Mouse (Mus musculus) limb, embryonic 15.5 days (tissue): ENCODE results near the gene Olfr493. TPM values are rescaled to one million over a fixed set of nuclear protein-coding genes. Genes with fewer than 3 reads are reported as not detected.

ENCODE experiments used
- ATAC-seq: fragments of 200-750 bp; cut with Nextera tagmentation; 2 replicates; pipeline ENCODE4 v1.8.0; 2017; ENCODE audit warnings: low read depth, moderate TSS enrichment; ENCODE audit not compliant: insufficient number of reproducible peaks, low FRiP score, low TSS enrichment
- H3K27ac ChIP-seq: fragments of 300-500 bp; sonication (generic); 2 replicates; pipeline ENCODE4 v1.5.1; 2015; ENCODE audit warnings: moderate library complexity, mild to moderate bottlenecking, inconsistent platforms
- H3K27me3 ChIP-seq: fragments of 300-500 bp; sonication (generic); 2 replicates; pipeline ENCODE4 v1.6.1; 2015; ENCODE audit warnings: inconsistent platforms
- H3K36me3 ChIP-seq: fragments of 300-500 bp; sonication (generic); 2 replicates; pipeline ENCODE4 v1.6.1; 2015; ENCODE audit warnings: inconsistent platforms
- H3K4me1 ChIP-seq: fragments of 300-500 bp; sonication (generic); 2 replicates; pipeline ENCODE4 v1.6.1; 2015; ENCODE audit warnings: inconsistent platforms
- H3K4me2 ChIP-seq: fragments of 300-500 bp; sonication (generic); 2 replicates; pipeline ENCODE4 v1.6.1; 2015; ENCODE audit warnings: mild to moderate bottlenecking, inconsistent platforms
- H3K4me3 ChIP-seq: fragments of 300-500 bp; sonication (generic); 2 replicates; pipeline ENCODE4 v1.5.1; 2015; ENCODE audit warnings: mild to moderate bottlenecking, inconsistent platforms
- H3K9ac ChIP-seq: fragments of 300-500 bp; sonication (generic); 2 replicates; pipeline ENCODE4 v1.6.1; 2015; ENCODE audit warnings: inconsistent platforms
- H3K9me3 ChIP-seq: fragments of 300-500 bp; sonication (generic); 2 replicates; pipeline ENCODE4 v1.6.1; 2016; ENCODE audit warnings: inconsistent platforms
- WGBS: fragments of 180-500 bp; shearing (Covaris S2); methylation state at CpG from one replicate; pipeline ENCODE4 v1.1.7; 2015; 5-methylcytosine and 5-hydroxymethylcytosine counted together
- polyA plus RNA-seq: library from polyadenylated mRNA; unstranded; fragments of >200 nt; fragmentation: Nextera tagmentation; extraction: Ambion mirVana; gene quantifications from 2 replicates; pipeline ENCODE4 v1.2.1, GENCODE M21; 2015

Gene Olfr493
- polyA plus RNA-seq = not detected in 2 replicates

DNA sequence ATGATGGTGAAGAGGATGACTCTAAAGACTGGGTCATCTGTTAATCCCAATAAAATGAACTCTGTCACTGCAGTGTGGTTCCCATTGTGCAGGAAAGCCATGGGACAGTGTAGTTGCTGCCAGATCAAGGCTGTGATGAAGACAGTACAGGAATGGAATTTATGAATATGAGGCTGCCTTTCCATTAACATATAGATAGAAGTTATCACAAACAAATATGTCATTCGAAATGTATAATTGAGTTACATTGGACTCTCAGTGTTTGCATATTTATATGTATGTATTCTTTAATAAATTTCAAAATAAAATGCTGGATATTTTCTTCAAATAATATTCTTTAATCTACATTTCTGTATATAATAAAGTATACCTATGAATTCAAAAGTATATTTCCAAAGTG is at the start of gene Olfr493:
TSS of gene Olfr493 (minus strand) at position 101 of the 400 bp plus-strand sequence.
- Histone ChIP-seq H3K9me3 (no peaks in the 10 kb centered on the region), H3K27ac (no peak within 1 kb of the TSS), H3K9ac (no peak within 1 kb of the TSS), H3K4me1 (no peaks in the 10 kb centered on the region), H3K27me3 (no peaks in the 10 kb centered on the region), H3K4me3 (no peak within 1 kb of the TSS), H3K36me3 (no peaks in the 10 kb centered on the region), H3K4me2 (no peak within 1 kb of the TSS)
- no peak for ATAC-seq
- WGBS = 61% methylated on average over 1 of the region's 1 CpGs

DNA sequence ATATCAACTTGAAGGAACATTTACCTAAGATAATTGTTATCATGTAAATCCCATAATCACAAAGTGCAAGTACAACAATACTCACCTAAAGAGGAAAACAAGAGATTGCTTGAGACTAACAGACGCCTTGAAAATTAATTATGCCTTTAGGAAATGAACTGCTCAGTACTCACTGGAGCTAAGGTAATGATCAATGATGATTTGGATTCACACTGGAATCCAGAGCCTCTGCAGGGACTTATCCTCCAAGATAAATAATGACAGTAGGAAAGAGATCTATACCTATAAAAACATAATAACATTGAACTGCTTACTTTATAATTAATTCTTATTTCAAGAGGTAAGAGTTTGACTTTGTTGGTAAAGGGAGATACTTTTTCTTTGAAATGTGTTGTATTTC is 46.1 kb upstream of the Olfr493 start, which contains the start of gene Olfr495:
TSS of gene Olfr495 (plus strand) at position 301 of the 400 bp plus-strand sequence.
- Histone ChIP-seq H3K4me2 (no peak within 1 kb of the TSS), H3K9me3 (no peaks in the 10 kb centered on the region), H3K4me1 (no peaks in the 10 kb centered on the region), H3K27ac (no peak within 1 kb of the TSS), H3K9ac (no peak within 1 kb of the TSS), H3K4me3 (no peak within 1 kb of the TSS), H3K36me3 (no peaks in the 10 kb centered on the region), H3K27me3 (no peaks in the 10 kb centered on the region)
- no peak for ATAC-seq
- 55% methylated on average over 1 of the region's 1 CpGs for WGBS

DNA sequence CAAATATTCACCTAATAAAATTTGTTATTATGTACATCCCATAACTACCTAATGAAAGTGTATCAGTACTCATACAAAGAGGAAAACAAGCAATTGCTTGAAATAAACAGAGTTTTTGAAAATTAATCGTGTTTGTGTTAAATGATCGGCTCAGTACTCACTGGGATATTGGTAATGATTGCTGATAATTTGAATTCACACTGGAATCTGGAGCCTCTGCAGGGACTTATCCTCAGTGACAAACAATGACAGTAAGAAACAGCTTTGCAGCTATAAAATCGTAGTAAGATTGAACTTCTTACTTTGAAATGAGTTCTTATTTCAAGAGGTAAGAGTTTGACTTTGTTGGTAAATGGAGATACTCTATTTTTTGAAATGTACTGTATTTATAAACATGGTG is 18.3 kb upstream of the Olfr493 start, which contains the start of gene Olfr494:
TSS of gene Olfr494 (plus strand) at position 301 of the 400 bp plus-strand sequence.
- ATAC-seq = no peak
- Histone ChIP-seq H3K9ac (no peak within 1 kb of the TSS), H3K4me2 (no peak within 1 kb of the TSS), H3K27ac (no peak within 1 kb of the TSS), H3K36me3 (no peaks in the 10 kb centered on the region), H3K4me1 (no peaks in the 10 kb centered on the region), H3K27me3 (no peaks in the 10 kb centered on the region), H3K4me3 (no peak within 1 kb of the TSS), H3K9me3 (no peaks in the 10 kb centered on the region)
- 78% methylated on average over 3 of the region's 3 CpGs for WGBS

DNA sequence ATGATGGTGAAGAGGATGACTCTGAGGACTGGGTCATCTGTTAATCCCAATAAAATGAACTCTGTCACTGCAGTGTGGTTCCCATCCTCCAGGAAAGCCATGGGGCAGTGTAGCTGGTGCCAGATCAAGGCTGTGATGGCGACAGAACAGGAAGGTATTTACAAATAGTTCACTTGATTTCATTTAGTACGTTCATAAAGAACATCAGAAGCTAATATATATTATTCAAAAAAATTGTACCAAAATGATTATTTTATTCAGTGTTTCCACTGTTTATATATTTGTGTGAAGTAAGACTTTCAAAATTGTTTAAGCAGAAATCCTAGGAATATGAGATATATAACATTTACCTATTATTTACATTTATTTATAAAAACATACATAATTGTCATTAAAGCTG is 23.2 kb downstream of the Olfr493 start, which contains the start of gene Olfr492:
TSS of gene Olfr492 (minus strand) at position 101 of the 400 bp plus-strand sequence.
- no peaks in the 10 kb centered on the region for H3K27me3 ChIP-seq
- H3K4me1 ChIP-seq = no peaks in the 10 kb centered on the region
- H3K4me2 ChIP-seq = no peak within 1 kb of the TSS
- WGBS = 77% methylated on average over 2 of the region's 2 CpGs
- H3K4me3 ChIP-seq = no peak within 1 kb of the TSS
- no peaks in the 10 kb centered on the region for H3K36me3 ChIP-seq
- H3K27ac ChIP-seq = no peak within 1 kb of the TSS
- no peaks in the 10 kb centered on the region for H3K9me3 ChIP-seq
- no peak for ATAC-seq
- H3K9ac ChIP-seq = no peak within 1 kb of the TSS

DNA sequence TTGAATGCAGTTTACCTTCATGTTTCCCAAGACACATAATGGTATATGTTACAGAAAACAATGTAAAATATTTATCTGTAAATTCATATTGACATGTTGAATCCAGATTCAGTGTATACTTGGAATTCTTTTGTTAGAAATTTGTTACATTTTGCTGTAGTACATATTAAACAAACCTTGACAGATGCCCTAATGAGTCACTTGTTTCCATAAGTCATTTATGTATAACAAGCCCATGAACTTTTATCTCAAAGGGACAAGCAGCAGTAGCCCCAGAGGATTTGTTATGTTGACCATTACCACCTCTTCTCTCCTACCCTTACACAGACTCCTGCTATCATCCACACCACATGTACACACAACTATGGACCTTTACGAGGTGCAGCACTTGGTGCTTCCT is 33.6 kb downstream of the Olfr493 start, which contains the start of gene Olfr491:
TSS of gene Olfr491 (plus strand) at position 301 of the 400 bp plus-strand sequence.
- H3K27ac ChIP-seq = no peak within 1 kb of the TSS
- H3K4me1 ChIP-seq = no peaks in the 10 kb centered on the region
- H3K4me3 ChIP-seq = no peak within 1 kb of the TSS
- no peak within 1 kb of the TSS for H3K9ac ChIP-seq
- no peak within 1 kb of the TSS for H3K4me2 ChIP-seq
- no peaks in the 10 kb centered on the region for H3K27me3 ChIP-seq
- no peak for ATAC-seq
- H3K36me3 ChIP-seq = no peaks in the 10 kb centered on the region
- no peaks in the 10 kb centered on the region for H3K9me3 ChIP-seq
- 77% methylated on average over 1 of the region's 1 CpGs for WGBS

Other genes with a start within 250 kb of the Olfr493 start
- gene Olfr482, start 249.4 kb downstream of the Olfr493 start, polyA plus RNA-seq = 0.12 TPM in 1 of 2 replicates, not detected in the other
- not detected in 2 replicates for gene Olfr483, start 246.1 kb downstream of the Olfr493 start, polyA plus RNA-seq
- gene Olfr484, start 219.5 kb downstream of the Olfr493 start, polyA plus RNA-seq = not detected in 2 replicates
- not detected in 2 replicates for gene Olfr485, start 187.1 kb downstream of the Olfr493 start, polyA plus RNA-seq
- not detected in 2 replicates for gene Olfr486, start 174.2 kb downstream of the Olfr493 start, polyA plus RNA-seq
- gene Olfr487, start 132.3 kb downstream of the Olfr493 start, polyA plus RNA-seq = not detected in 2 replicates
- gene Olfr488, start 88.6 kb downstream of the Olfr493 start, polyA plus RNA-seq = not detected in 2 replicates
- not detected in 2 replicates for gene Olfr490, start 58.0 kb downstream of the Olfr493 start, polyA plus RNA-seq
- not detected in 2 replicates for gene Olfr491, start 33.5 kb downstream of the Olfr493 start, polyA plus RNA-seq
- 0.25 TPM in 1 of 2 replicates, not detected in the other for gene Olfr492, start 23.3 kb downstream of the Olfr493 start, polyA plus RNA-seq
- gene Olfr494, start 18.4 kb upstream of the Olfr493 start, polyA plus RNA-seq = 0.15 TPM in 1 of 2 replicates, not detected in the other
- not detected in 2 replicates for gene Olfr495, start 46.2 kb upstream of the Olfr493 start, polyA plus RNA-seq
- not detected in 2 replicates for gene Olfr497, start 73.4 kb upstream of the Olfr493 start, polyA plus RNA-seq
- not detected in 2 replicates for gene Olfr498, start 118.3 kb upstream of the Olfr493 start, polyA plus RNA-seq
- not detected in 2 replicates for gene Olfr502, start 178.1 kb upstream of the Olfr493 start, polyA plus RNA-seq
- not detected in 2 replicates for gene Olfr503, start 197.5 kb upstream of the Olfr493 start, polyA plus RNA-seq
- gene Olfr504, start 218.8 kb upstream of the Olfr493 start, polyA plus RNA-seq = not detected in 2 replicates